Mouse (Mus musculus) neural tube, embryonic 15.5 days (tissue): ENCODE measurements around the gene Cyfip2. TPM values are rescaled to one million over a fixed set of nuclear protein-coding genes. Genes with fewer than 3 reads are reported as not detected.

Experiments used
- ATAC-seq: fragments of 200-750 bp; cut with Nextera tagmentation; 2 replicates; pipeline ENCODE4 v1.8.0; 2017; ENCODE audit warnings: mild to moderate bottlenecking, moderate TSS enrichment, moderate library complexity; ENCODE audit not compliant: low FRiP score
- H3K27ac ChIP-seq: fragments of 300-500 bp; sonication (generic); replicated peaks from 2 replicates; pipeline ENCODE4 v1.5.1; 2015; ENCODE audit warnings: mild to moderate bottlenecking, inconsistent platforms
- H3K27me3 ChIP-seq: fragments of 300-500 bp; sonication (generic); replicated peaks from 2 replicates; pipeline ENCODE4 v1.6.1; 2015; ENCODE audit warnings: inconsistent platforms
- H3K36me3 ChIP-seq: fragments of 300-500 bp; sonication (generic); 2 replicates; pipeline ENCODE4 v1.6.1; 2015; ENCODE audit warnings: inconsistent platforms
- H3K4me1 ChIP-seq: fragments of 300-500 bp; sonication (generic); 2 replicates; pipeline ENCODE4 v1.6.1; 2015; ENCODE audit warnings: inconsistent platforms
- H3K4me2 ChIP-seq: fragments of 300-500 bp; sonication (generic); 2 replicates; pipeline ENCODE4 v1.6.1; 2015; ENCODE audit warnings: inconsistent platforms, mild to moderate bottlenecking, moderate library complexity
- H3K4me3 ChIP-seq: fragments of 300-500 bp; sonication (generic); replicated peaks from 2 replicates; pipeline ENCODE4 v1.5.1; 2015; ENCODE audit warnings: mild to moderate bottlenecking, inconsistent platforms
- H3K9ac ChIP-seq: fragments of 300-500 bp; sonication (generic); replicated peaks from 2 replicates; pipeline ENCODE4 v1.6.1; 2015; ENCODE audit warnings: mild to moderate bottlenecking, inconsistent platforms
- H3K9me3 ChIP-seq: fragments of 300-500 bp; sonication (generic); replicated peaks from 2 replicates; pipeline ENCODE4 v1.6.1; 2016; ENCODE audit warnings: inconsistent platforms
- WGBS: fragments of 180-500 bp; shearing (Covaris S2); methylation state at CpG from one replicate; pipeline ENCODE4 v1.1.7; 2015; ENCODE audit warnings: mixed read lengths; 5-methylcytosine and 5-hydroxymethylcytosine counted together
- polyA plus RNA-seq: library from polyadenylated mRNA; unstranded; fragments of >200 nt; fragmentation: Nextera tagmentation; extraction: Ambion mirVana; gene quantifications from 2 replicates; pipeline ENCODE4 v1.2.1, GENCODE M21; 2015

The Cyfip2 gene
- polyA plus RNA-seq, 1 experiment from 2014 or later, result 91.1 TPM

- ATAC-seq, result no peak
- H3K4me1 ChIP-seq, result peaks cover 63% of the 10 kb centered on the region
These were observed 6.7 kb downstream of the Cyfip2 start for GRCm38 (mm10) chr11:46305881-46306520.

GRCm38 (mm10) chr11:46304864-46305710 is 7.6 kb downstream of the Cyfip2 start:
- Histone ChIP-seq H3K9ac (no peak overlapping the region), H3K4me3 (no peak overlapping the region), H3K4me1 (peaks cover 54% of the 10 kb centered on the region), H3K27me3 (no peaks in the 10 kb centered on the region), H3K36me3 (no peaks in the 10 kb centered on the region), H3K9me3 (no peaks in the 10 kb centered on the region), H3K27ac (no peak overlapping the region), H3K4me2 (no peak overlapping the region)
- WGBS, result 69% methylated on average over 9 of the region's 9 CpGs
- ATAC-seq, result no peak

More at GRCm38 (mm10) chr11:46305881-46306520, 6.7 kb downstream of the Cyfip2 start:
- Histone ChIP-seq H3K4me2 (no peak overlapping the region), H3K36me3 (no peaks in the 10 kb centered on the region), H3K27ac (no peak overlapping the region), H3K27me3 (no peaks in the 10 kb centered on the region), H3K9ac (no peak overlapping the region), H3K4me3 (no peak overlapping the region), H3K9me3 (no peaks in the 10 kb centered on the region)
- WGBS, result 78% methylated on average over 9 of the region's 9 CpGs

- peaks cover 48% of the 10 kb centered on the region for H3K4me1 ChIP-seq
- ATAC-seq, result no peak
- no peak overlapping the region for H3K9ac ChIP-seq
- no peak overlapping the region for H3K27ac ChIP-seq
- H3K9me3 ChIP-seq, result no peaks in the 10 kb centered on the region
- no peaks in the 10 kb centered on the region for H3K36me3 ChIP-seq
- H3K4me2 ChIP-seq, result no peak overlapping the region
- H3K27me3 ChIP-seq, result no peaks in the 10 kb centered on the region
- WGBS, result 82% methylated on average over 10 of the region's 10 CpGs
- H3K4me3 ChIP-seq, result no peak overlapping the region
These were observed 8.6 kb downstream of the Cyfip2 start for GRCm38 (mm10) chr11:46304093-46304492.

GRCm38 (mm10) chr11:46302471-46302870 is 10.2 kb downstream of the Cyfip2 start:
- no peak for ATAC-seq
- H3K27me3 ChIP-seq, result no peaks in the 10 kb centered on the region
- WGBS, result 94% methylated on average over 9 of the region's 9 CpGs
- peaks cover 42% of the 10 kb centered on the region for H3K4me1 ChIP-seq
- H3K9me3 ChIP-seq, result no peaks in the 10 kb centered on the region
- no peak overlapping the region for H3K4me2 ChIP-seq
- no peak overlapping the region for H3K9ac ChIP-seq
- no peak overlapping the region for H3K4me3 ChIP-seq
- no peak overlapping the region for H3K27ac ChIP-seq
- no peaks in the 10 kb centered on the region for H3K36me3 ChIP-seq

- no peak for ATAC-seq
These were observed 10.9 kb downstream of the Cyfip2 start for GRCm38 (mm10) chr11:46301579-46302248.

GRCm38 (mm10) chr11:46299901-46300300 is 12.8 kb downstream of the Cyfip2 start:
- Histone ChIP-seq H3K9me3 (no peaks in the 10 kb centered on the region), H3K36me3 (no peaks in the 10 kb centered on the region), H3K4me3 (no peak overlapping the region), H3K9ac (no peak overlapping the region), H3K4me2 (no peak overlapping the region), H3K27me3 (no peaks in the 10 kb centered on the region), H3K4me1 (peaks cover 25% of the 10 kb centered on the region), H3K27ac (no peak overlapping the region)
- ATAC-seq, result no peak
- WGBS, result 77% methylated on average over 6 of the region's 6 CpGs

More at GRCm38 (mm10) chr11:46301579-46302248, 10.9 kb downstream of the Cyfip2 start:
- H3K4me1 ChIP-seq, result peaks cover 40% of the 10 kb centered on the region
- no peaks in the 10 kb centered on the region for H3K27me3 ChIP-seq
- WGBS, result 82% methylated on average over 23 of the region's 23 CpGs
- no peak overlapping the region for H3K4me3 ChIP-seq
- no peak overlapping the region for H3K9ac ChIP-seq
- H3K36me3 ChIP-seq, result no peaks in the 10 kb centered on the region
- no peaks in the 10 kb centered on the region for H3K9me3 ChIP-seq
- no peak overlapping the region for H3K4me2 ChIP-seq
- no peak overlapping the region for H3K27ac ChIP-seq

GRCm38 (mm10) chr11:46298889-46299785 is 13.5 kb downstream of the Cyfip2 start:
- Histone ChIP-seq H3K9me3 (no peaks in the 10 kb centered on the region), H3K9ac (no peak overlapping the region)
- WGBS, result 74% methylated on average over 13 of the region's 13 CpGs

GRCm38 (mm10) chr11:46294390-46294789 is 18.3 kb downstream of the Cyfip2 start:
- Histone ChIP-seq H3K36me3 (peaks cover 8% of the 10 kb centered on the region), H3K4me3 (no peak overlapping the region), H3K9me3 (no peaks in the 10 kb centered on the region), H3K27ac (no peak overlapping the region), H3K4me2 (no peak overlapping the region), H3K4me1 (peaks cover 23% of the 10 kb centered on the region), H3K27me3 (no peaks in the 10 kb centered on the region), H3K9ac (no peak overlapping the region)
- ATAC-seq, result peak; percentile 36; the same call in 1 of the 2 replicates
- 67% methylated on average over 11 of the region's 11 CpGs for WGBS

More at GRCm38 (mm10) chr11:46298889-46299785, 13.5 kb downstream of the Cyfip2 start:
- H3K27ac ChIP-seq, result no peak overlapping the region
- peaks cover 23% of the 10 kb centered on the region for H3K4me1 ChIP-seq
- no peak for ATAC-seq
- H3K4me3 ChIP-seq, result no peak overlapping the region
- H3K36me3 ChIP-seq, result no peaks in the 10 kb centered on the region
- no peaks in the 10 kb centered on the region for H3K27me3 ChIP-seq
- H3K4me2 ChIP-seq, result no peak overlapping the region

- Histone ChIP-seq H3K27me3 (no peaks in the 10 kb centered on the region), H3K36me3 (peaks cover 15% of the 10 kb centered on the region), H3K4me2 (no peak overlapping the region), H3K4me3 (no peak overlapping the region), H3K27ac (no peak overlapping the region), H3K4me1 (peaks cover 14% of the 10 kb centered on the region), H3K9me3 (no peaks in the 10 kb centered on the region), H3K9ac (no peak overlapping the region)
- WGBS, result 88% methylated on average over 5 of the region's 5 CpGs
- ATAC-seq, result no peak
These were observed 19.2 kb downstream of the Cyfip2 start for GRCm38 (mm10) chr11:46293491-46293890.

- H3K4me2 ChIP-seq, result no peak overlapping the region
- WGBS, result 22% methylated on average over 10 of the region's 10 CpGs
- no peak overlapping the region for H3K27ac ChIP-seq
These were observed 21.7 kb downstream of the Cyfip2 start for GRCm38 (mm10) chr11:46290988-46291405.

GRCm38 (mm10) chr11:46289561-46289960 is 23.1 kb downstream of the Cyfip2 start:
- Histone ChIP-seq H3K27ac (no peak overlapping the region), H3K36me3 (peaks cover 36% of the 10 kb centered on the region), H3K4me3 (no peak overlapping the region), H3K4me1 (peaks cover 16% of the 10 kb centered on the region), H3K27me3 (no peaks in the 10 kb centered on the region), H3K9me3 (no peaks in the 10 kb centered on the region), H3K4me2 (no peak overlapping the region), H3K9ac (no peak overlapping the region)
- ATAC-seq, result no peak
- WGBS, result 78% methylated on average over 9 of the region's 9 CpGs

More at GRCm38 (mm10) chr11:46290988-46291405, 21.7 kb downstream of the Cyfip2 start:
- ATAC-seq, result peak; percentile 37
- H3K4me3 ChIP-seq, result no peak overlapping the region
- H3K9me3 ChIP-seq, result no peaks in the 10 kb centered on the region
- peaks cover 28% of the 10 kb centered on the region for H3K36me3 ChIP-seq
- H3K4me1 ChIP-seq, result peaks cover 17% of the 10 kb centered on the region
- no peaks in the 10 kb centered on the region for H3K27me3 ChIP-seq
- H3K9ac ChIP-seq, result no peak overlapping the region
